Mouse (Mus musculus): ENCODE measurements around the gene Atp5j2. TPM values are rescaled to one million over a fixed set of nuclear protein-coding genes. Genes with fewer than 3 reads are reported as not detected.

Gene Atp5j2
- polyA plus RNA-seq, 1 experiment: 316 TPM

DNA sequence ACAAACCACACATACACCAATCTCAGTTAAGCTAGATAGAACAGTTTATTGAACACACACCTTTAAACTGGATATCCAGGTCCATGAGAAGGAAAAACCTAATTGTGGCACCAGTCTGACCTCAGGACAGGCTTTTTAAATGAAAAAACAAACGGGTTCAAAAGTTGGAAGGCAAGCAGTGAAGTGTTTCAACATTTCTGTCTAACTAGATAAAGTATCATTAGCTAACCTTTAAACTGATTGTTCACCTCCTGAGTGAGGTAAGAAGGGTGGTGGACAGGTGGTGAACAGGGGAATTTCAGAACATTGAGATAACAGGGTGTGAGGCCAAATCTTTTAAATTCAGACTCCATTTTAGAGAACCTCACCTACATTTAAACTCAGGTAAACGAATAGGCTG is 34.6 kb upstream of the Atp5j2 start:
- H3K27ac ChIP-seq (ENCODE audit: insufficient read depth, low read length): no peak overlapping the region
- no peak overlapping the region for H3K4me3 ChIP-seq (ENCODE audit: low read depth, low read length)
- H3K4me1 ChIP-seq (ENCODE audit: control insufficient read depth, insufficient read depth, low read length): peaks cover 3% of the 10 kb centered on the region
- H3K36me3 ChIP-seq (ENCODE audit: control insufficient read depth, insufficient read depth, low read length, poor library complexity, severe bottlenecking): peaks cover 1% of the 10 kb centered on the region
- H3K9ac ChIP-seq (ENCODE audit: low read depth, poor library complexity, severe bottlenecking): no peak overlapping the region
- TF ChIP-seq CTCF (IDR thresholded peaks at IDR 0.05; ENCODE audit: low read depth, low read length) (no peak), POLR2A (IDR thresholded peaks at IDR 0.05; ENCODE audit: insufficient read depth, low read length) (no peak), EP300 (IDR thresholded peaks at IDR 0.05; ENCODE audit: insufficient read depth, low read depth, low read length) (no peak)
- H3K9me3 ChIP-seq (replicated peaks; ENCODE audit: control insufficient read depth, insufficient read depth, low read length, poor library complexity, severe bottlenecking): no peaks in the 10 kb centered on the region
- no peaks in the 10 kb centered on the region for H3K27me3 ChIP-seq (ENCODE audit: control insufficient read depth, insufficient read depth, low read length, poor library complexity, severe bottlenecking)

DNA sequence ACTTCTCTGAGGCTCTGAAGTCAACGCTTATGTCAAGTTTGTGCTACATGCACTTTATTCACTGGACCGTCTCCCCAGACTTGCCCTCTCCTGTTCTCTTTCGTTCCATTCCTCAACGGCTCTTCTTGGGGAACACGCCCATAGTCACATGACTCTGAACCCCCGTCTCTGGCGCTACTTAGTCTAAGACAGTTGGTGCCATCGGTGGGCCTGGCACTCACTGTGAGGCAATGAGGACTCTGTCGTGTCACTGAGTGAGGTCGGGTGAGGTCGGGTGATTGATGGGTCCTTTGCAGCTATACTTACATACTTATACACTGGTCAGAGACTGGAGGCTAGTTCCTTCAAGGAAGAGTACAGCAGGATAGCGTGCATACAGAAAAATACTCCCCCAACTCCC is 31.5 kb upstream of the Atp5j2 start:
- Histone ChIP-seq H3K9me3 (replicated peaks; ENCODE audit: control insufficient read depth, insufficient read depth, low read length, poor library complexity, severe bottlenecking) (no peaks in the 10 kb centered on the region), H3K27ac (ENCODE audit: insufficient read depth, low read length) (peak overlapping the region; percentile 56)
- TF ChIP-seq POLR2A (IDR thresholded peaks at IDR 0.05; ENCODE audit: insufficient read depth, low read length) (no peak), EP300 (IDR thresholded peaks at IDR 0.05; ENCODE audit: insufficient read depth, low read depth, low read length) (no peak), CTCF (IDR thresholded peaks at IDR 0.05; ENCODE audit: low read depth, low read length) (no peak)

DNA sequence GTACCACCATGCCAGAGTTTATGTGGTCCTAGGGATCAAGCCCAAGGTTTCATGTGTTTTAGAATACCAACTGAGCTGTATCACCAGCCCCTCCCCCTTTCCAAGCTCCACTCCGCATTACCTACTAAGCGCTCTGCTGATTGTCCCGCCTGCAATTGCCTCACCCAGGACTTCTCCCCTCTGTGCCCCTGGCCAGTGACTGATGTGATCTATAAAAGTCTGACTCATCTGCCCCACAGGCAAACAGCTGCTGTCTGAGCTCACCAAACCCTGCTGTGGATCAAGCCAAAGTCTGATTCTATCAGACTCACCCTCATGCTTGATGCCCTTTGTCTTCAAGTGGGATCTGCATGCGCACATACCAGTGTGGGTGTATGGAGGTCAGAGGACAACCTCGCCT is 31.0 kb upstream of the Atp5j2 start:
- Histone ChIP-seq H3K27me3 (ENCODE audit: control insufficient read depth, insufficient read depth, low read length, poor library complexity, severe bottlenecking) (no peaks in the 10 kb centered on the region), H3K27ac (ENCODE audit: insufficient read depth, low read length) (peak overlapping the region; percentile 56), H3K4me3 (ENCODE audit: low read depth, low read length) (no peak overlapping the region), H3K9me3 (replicated peaks; ENCODE audit: control insufficient read depth, insufficient read depth, low read length, poor library complexity, severe bottlenecking) (no peaks in the 10 kb centered on the region), H3K4me1 (ENCODE audit: control insufficient read depth, insufficient read depth, low read length) (peaks cover 3% of the 10 kb centered on the region), H3K36me3 (ENCODE audit: control insufficient read depth, insufficient read depth, low read length, poor library complexity, severe bottlenecking) (peaks cover 10% of the 10 kb centered on the region), H3K9ac (ENCODE audit: low read depth, poor library complexity, severe bottlenecking) (no peak overlapping the region)
- no peak for TF ChIP-seq POLR2A (IDR thresholded peaks at IDR 0.05; ENCODE audit: insufficient read depth, low read length)
- TF ChIP-seq CTCF (IDR thresholded peaks at IDR 0.05; ENCODE audit: low read depth, low read length): no peak
- peak; percentile 77; the same call in 1 of the 2 replicates for TF ChIP-seq EP300 (IDR thresholded peaks at IDR 0.05; ENCODE audit: insufficient read depth, low read depth, low read length)

More for the DNA sequence above, 31.5 kb upstream of the Atp5j2 start:
- Histone ChIP-seq H3K4me1 (ENCODE audit: control insufficient read depth, insufficient read depth, low read length) (peaks cover 3% of the 10 kb centered on the region), H3K9ac (ENCODE audit: low read depth, poor library complexity, severe bottlenecking) (0 out of 2 replicates have a peak overlapping the region, but pooled peaks have one; percentile 26), H3K4me3 (ENCODE audit: low read depth, low read length) (no peak overlapping the region), H3K27me3 (ENCODE audit: control insufficient read depth, insufficient read depth, low read length, poor library complexity, severe bottlenecking) (no peaks in the 10 kb centered on the region), H3K36me3 (ENCODE audit: control insufficient read depth, insufficient read depth, low read length, poor library complexity, severe bottlenecking) (peaks cover 10% of the 10 kb centered on the region)

DNA sequence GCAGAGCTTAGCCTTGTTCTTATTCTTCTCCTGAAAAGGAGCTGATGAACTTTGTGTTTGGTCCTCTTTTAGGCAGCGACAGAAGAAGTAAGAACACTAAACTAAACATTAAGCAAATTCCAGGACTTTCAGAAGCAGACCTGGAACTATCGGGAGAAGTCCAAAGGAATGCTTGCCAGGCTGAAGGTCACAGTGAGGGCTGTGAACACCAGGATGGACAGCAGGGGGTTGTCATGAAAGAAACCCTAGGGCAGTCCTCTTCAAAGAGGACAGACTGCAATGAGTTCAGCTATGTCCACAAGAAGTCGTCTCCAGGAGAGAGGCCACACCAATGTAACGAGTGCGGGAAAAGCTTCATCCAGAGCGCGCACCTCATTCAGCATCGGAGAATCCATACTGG is 28.1 kb upstream of the Atp5j2 start:
- H3K27me3 ChIP-seq (ENCODE audit: control insufficient read depth, insufficient read depth, low read length, poor library complexity, severe bottlenecking): no peaks in the 10 kb centered on the region
- no peaks in the 10 kb centered on the region for H3K9me3 ChIP-seq (replicated peaks; ENCODE audit: control insufficient read depth, insufficient read depth, low read length, poor library complexity, severe bottlenecking)
- no peak overlapping the region for H3K4me3 ChIP-seq (ENCODE audit: low read depth, low read length)
- H3K27ac ChIP-seq (ENCODE audit: insufficient read depth, low read length): no peak overlapping the region
- H3K4me1 ChIP-seq (ENCODE audit: control insufficient read depth, insufficient read depth, low read length): peaks cover 3% of the 10 kb centered on the region
- peaks cover 10% of the 10 kb centered on the region for H3K36me3 ChIP-seq (ENCODE audit: control insufficient read depth, insufficient read depth, low read length, poor library complexity, severe bottlenecking)
- H3K9ac ChIP-seq (ENCODE audit: low read depth, poor library complexity, severe bottlenecking): no peak overlapping the region
- TF ChIP-seq POLR2A (IDR thresholded peaks at IDR 0.05; ENCODE audit: insufficient read depth, low read length) (no peak), CTCF (IDR thresholded peaks at IDR 0.05; ENCODE audit: low read depth, low read length) (no peak), EP300 (IDR thresholded peaks at IDR 0.05; ENCODE audit: insufficient read depth, low read depth, low read length) (no peak)

DNA sequence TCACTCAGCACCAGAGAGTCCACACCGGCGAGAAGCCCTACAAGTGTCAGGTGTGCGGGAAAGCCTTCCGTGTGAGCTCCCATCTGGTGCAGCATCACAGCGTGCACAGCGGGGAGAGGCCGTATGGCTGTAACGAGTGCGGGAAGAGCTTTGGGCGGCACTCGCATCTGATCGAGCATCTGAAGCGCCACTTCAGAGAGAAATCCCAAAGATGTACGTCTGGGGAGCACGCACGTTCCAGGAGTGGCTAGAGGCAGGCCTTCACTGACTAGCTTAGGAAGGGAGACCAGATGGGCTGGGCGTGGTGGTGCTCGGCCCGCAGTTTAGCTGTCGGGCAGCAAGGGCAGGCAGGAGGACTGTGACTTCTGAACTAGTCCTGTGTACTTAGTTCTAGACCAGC is 26.8 kb upstream of the Atp5j2 start:
- H3K9me3 ChIP-seq (replicated peaks; ENCODE audit: control insufficient read depth, insufficient read depth, low read length, poor library complexity, severe bottlenecking): no peaks in the 10 kb centered on the region
- H3K27me3 ChIP-seq (ENCODE audit: control insufficient read depth, insufficient read depth, low read length, poor library complexity, severe bottlenecking): no peaks in the 10 kb centered on the region
- peak overlapping the region; percentile 31 for H3K4me3 ChIP-seq (ENCODE audit: low read depth, low read length)
- H3K9ac ChIP-seq (ENCODE audit: low read depth, poor library complexity, severe bottlenecking): peak overlapping the region; percentile 30
- H3K27ac ChIP-seq (ENCODE audit: insufficient read depth, low read length): peak overlapping the region; percentile 68
- H3K36me3 ChIP-seq (ENCODE audit: control insufficient read depth, insufficient read depth, low read length, poor library complexity, severe bottlenecking): peaks cover 10% of the 10 kb centered on the region
- H3K4me1 ChIP-seq (ENCODE audit: control insufficient read depth, insufficient read depth, low read length): peaks cover 3% of the 10 kb centered on the region
- no peak for TF ChIP-seq EP300 (IDR thresholded peaks at IDR 0.05; ENCODE audit: insufficient read depth, low read depth, low read length)
- TF ChIP-seq CTCF (IDR thresholded peaks at IDR 0.05; ENCODE audit: low read depth, low read length): no peak
- TF ChIP-seq POLR2A (IDR thresholded peaks at IDR 0.05; ENCODE audit: insufficient read depth, low read length): no peak

DNA sequence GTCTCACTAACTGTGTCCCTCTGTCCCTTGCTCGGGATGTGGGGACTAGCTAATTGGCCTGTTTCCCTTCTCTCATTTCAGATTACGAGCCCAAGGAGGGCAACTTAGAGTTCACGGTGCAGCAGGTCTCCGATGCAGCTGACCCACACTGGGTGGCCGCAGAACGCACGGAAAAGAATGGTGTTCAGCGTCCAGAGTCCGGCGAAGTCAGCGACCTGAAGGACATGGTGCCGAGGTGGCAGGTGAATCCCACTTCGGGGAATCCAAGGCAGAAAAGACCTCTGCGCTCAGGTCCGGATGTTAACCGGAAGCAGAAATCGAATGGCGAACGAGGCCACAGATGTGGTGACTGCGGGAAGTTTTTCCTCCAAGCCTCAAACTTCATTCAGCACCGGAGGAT is 26.3 kb upstream of the Atp5j2 start:
- Histone ChIP-seq H3K9me3 (replicated peaks; ENCODE audit: control insufficient read depth, insufficient read depth, low read length, poor library complexity, severe bottlenecking) (no peaks in the 10 kb centered on the region), H3K4me3 (ENCODE audit: low read depth, low read length) (peak overlapping the region; percentile 31), H3K9ac (ENCODE audit: low read depth, poor library complexity, severe bottlenecking) (peak overlapping the region; percentile 30), H3K27ac (ENCODE audit: insufficient read depth, low read length) (peak overlapping the region; percentile 68), H3K36me3 (ENCODE audit: control insufficient read depth, insufficient read depth, low read length, poor library complexity, severe bottlenecking) (peaks cover 12% of the 10 kb centered on the region), H3K27me3 (ENCODE audit: control insufficient read depth, insufficient read depth, low read length, poor library complexity, severe bottlenecking) (no peaks in the 10 kb centered on the region), H3K4me1 (ENCODE audit: control insufficient read depth, insufficient read depth, low read length) (peaks cover 3% of the 10 kb centered on the region)
- TF ChIP-seq EP300 (IDR thresholded peaks at IDR 0.05; ENCODE audit: insufficient read depth, low read depth, low read length) (no peak), CTCF (IDR thresholded peaks at IDR 0.05; ENCODE audit: low read depth, low read length) (no peak), POLR2A (IDR thresholded peaks at IDR 0.05; ENCODE audit: insufficient read depth, low read length) (no peak)
